Mouse (Mus musculus) layer of hippocampus, postnatal 14 days (tissue): Measurements from ENCODE around the gene Antxr2. TPM values are rescaled to one million over a fixed set of nuclear protein-coding genes. Genes with fewer than 3 reads are reported as not detected.

Experiments
- DNase-seq, 2 experiments: peaks; one replicate each; pipeline ENCODE4 v3.0.0; 2021 to 2022; ENCODE audit warnings: low spot score in 2 of 2, mixed read lengths in 1 of 2
- total RNA-seq, 2 experiments: library from RNA; stranded (reverse); gene quantifications; 2 replicates each; pipeline ENCODE4 v1.2.3; 2021

Antxr2 gene
- total RNA-seq, 2 experiments from 2014 or later, result 1.9 to 2.1 TPM

GRCm38 (mm10) chr5:97839924-97840279, 190.9 kb downstream of the Antxr2 start:
- DNase-seq, result no peak

- DNase-seq, result no peak
Measured at GRCm38 (mm10) chr5:97839271-97839923, 191.4 kb downstream of the Antxr2 start.

GRCm38 (mm10) chr5:97837333-97837732, 193.5 kb downstream of the Antxr2 start:
- DNase-seq, result no peak

- DNase-seq, result no peak
Measured at GRCm38 (mm10) chr5:97835418-97835817, 195.4 kb downstream of the Antxr2 start.

- no peak for DNase-seq
Measured at GRCm38 (mm10) chr5:97834770-97835169, 196.1 kb downstream of the Antxr2 start.

Other genes with a start within 250 kb of the Antxr2 start
- 10 to 100 TPM; 62.1 to 75.4 TPM for gene Prdm8, start 136.2 kb upstream of the Antxr2 start, total RNA-seq
- gene Fgf5, start 223.1 kb upstream of the Antxr2 start, total RNA-seq, result 1 to 10 TPM; 4.4 to 5.6 TPM